Mouse (Mus musculus) embryonic facial prominence, embryonic 14.5 days (tissue): ENCODE measurements around the gene Tmcc2. TPM values are rescaled to one million over a fixed set of nuclear protein-coding genes. Genes with fewer than 3 reads are reported as not detected.
"Not testable (repeated sequence)": the region's sequence is repeated elsewhere in the genome, so short reads cannot be mapped to it uniquely, and the experiment has no call there.

Experiments used
- ATAC-seq: fragments of 200-750 bp; cut with Nextera tagmentation; 2 replicates; pipeline ENCODE4 v1.8.0; 2017; ENCODE audit warnings: low read depth, moderate number of reproducible peaks, moderate TSS enrichment
- DNase-seq: peaks from one replicate; pipeline ENCODE4 v3.0.0-alpha.2; 2015; ENCODE audit warnings: low spot score
- H3K27ac ChIP-seq: fragments of 300-500 bp; sonication (generic); replicated peaks from 2 replicates; pipeline ENCODE4 v1.5.1; 2014; ENCODE audit warnings: low read depth, mild to moderate bottlenecking, low read length, moderate library complexity
- H3K27me3 ChIP-seq: fragments of 300-500 bp; sonication (generic); replicated peaks from 2 replicates; pipeline ENCODE4 v1.6.1; 2014; ENCODE audit warnings: low read length; ENCODE audit not compliant: control insufficient read depth, insufficient read depth
- H3K36me3 ChIP-seq: fragments of 300-500 bp; sonication (generic); 2 replicates; pipeline ENCODE4 v1.6.1; 2014; ENCODE audit warnings: low read length, mixed read lengths; ENCODE audit not compliant: control insufficient read depth, insufficient read depth
- H3K4me1 ChIP-seq: fragments of 300-500 bp; sonication (generic); 2 replicates; pipeline ENCODE4 v1.6.1; 2014; ENCODE audit warnings: antibody characterized with exemption, low read length; ENCODE audit not compliant: control insufficient read depth, insufficient read depth
- H3K4me2 ChIP-seq: fragments of 300-500 bp; sonication (generic); 2 replicates; pipeline ENCODE4 v1.6.1; 2014; ENCODE audit warnings: low read depth, mild to moderate bottlenecking, low read length, moderate library complexity, mixed read lengths
- H3K4me3 ChIP-seq: fragments of 300-500 bp; sonication (generic); 2 replicates; pipeline ENCODE4 v1.5.1; 2014; ENCODE audit warnings: low read depth, mild to moderate bottlenecking, low read length
- H3K9ac ChIP-seq: fragments of 300-500 bp; sonication (generic); 2 replicates; pipeline ENCODE4 v1.6.1; 2014; ENCODE audit warnings: low read depth, mild to moderate bottlenecking, low read length, moderate library complexity, mixed read lengths
- H3K9me3 ChIP-seq: fragments of 300-500 bp; sonication (generic); 2 replicates; pipeline ENCODE4 v1.6.1; 2016; ENCODE audit warnings: low read length; ENCODE audit not compliant: control insufficient read depth
- WGBS: fragments of 180-500 bp; shearing (Covaris S2); extraction: QIAGEN DNeasy Blood & Tissue Kit; methylation state at CpG from one replicate; pipeline ENCODE4 v1.1.7; 2014; 5-methylcytosine and 5-hydroxymethylcytosine counted together
- polyA plus RNA-seq: library from polyadenylated mRNA; unstranded; fragments of >200 nt; fragmentation: Nextera tagmentation; extraction: Ambion mirVana; gene quantifications from 2 replicates; pipeline ENCODE4 v1.2.1, GENCODE M21; 2014

Tmcc2 gene
- polyA plus RNA-seq, 1 experiment from 2014 or later: 10.2 TPM

DNA sequence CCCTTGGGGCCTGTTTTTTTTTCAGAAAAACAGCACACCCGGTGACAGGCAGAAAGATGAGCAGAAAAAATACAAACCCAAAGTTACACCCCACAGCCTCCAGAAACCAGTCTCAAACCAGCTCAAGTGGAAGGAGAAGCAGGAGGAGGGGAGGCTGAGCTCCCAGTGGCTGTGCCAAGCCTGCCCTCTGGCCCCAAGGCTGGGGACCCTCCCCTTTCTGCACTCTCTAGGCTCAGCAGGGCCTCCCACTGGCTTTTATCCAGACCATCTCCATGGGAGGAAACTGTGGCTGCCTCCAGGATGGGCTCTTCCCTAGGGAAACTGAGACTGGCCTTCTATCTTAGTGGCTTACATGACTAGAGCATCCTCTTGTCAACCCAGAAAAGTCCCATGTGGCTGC lies 34.2 kb downstream of the Tmcc2 start:
- Histone ChIP-seq H3K36me3 (peaks cover 49% of the 10 kb centered on the region), H3K4me2 (no peak overlapping the region), H3K9me3 (no peaks in the 10 kb centered on the region), H3K9ac (no peak overlapping the region), H3K4me3 (no peak overlapping the region), H3K27ac (peak overlapping the region; percentile 62; the same call in 1 of the 2 replicates), H3K27me3 (no peaks in the 10 kb centered on the region), H3K4me1 (no peaks in the 10 kb centered on the region)
- no peak for DNase-seq
- no peak for ATAC-seq
- WGBS: 20% methylated on average over 1 of the region's 1 CpGs

DNA sequence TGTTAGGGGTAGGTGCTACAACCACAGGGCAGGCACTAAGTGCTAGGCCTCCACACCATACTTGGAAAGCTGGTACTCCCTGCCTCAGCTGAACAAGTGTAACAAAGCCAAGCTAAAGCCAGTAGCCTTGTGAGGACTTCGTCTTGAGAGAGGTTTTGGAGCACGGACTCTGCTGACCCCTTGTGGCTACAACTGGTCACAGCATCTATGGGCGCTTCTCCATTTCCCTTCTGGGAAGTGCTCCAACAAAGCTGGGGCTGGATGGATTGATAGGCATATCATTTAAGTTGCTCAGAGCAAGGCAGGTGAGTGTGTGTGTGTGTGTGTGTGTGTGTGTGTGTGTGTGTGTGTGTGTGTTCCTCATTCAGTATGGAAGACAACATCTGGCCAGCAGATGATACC lies 35.2 kb downstream of the Tmcc2 start:
- Histone ChIP-seq H3K4me2 (no peak overlapping the region), H3K4me3 (no peak overlapping the region), H3K36me3 (peaks cover 42% of the 10 kb centered on the region), H3K9me3 (0 out of 2 replicates have a peak, but pooled peaks cover 4% of the 10 kb centered on the region), H3K27ac (no peak overlapping the region), H3K27me3 (no peaks in the 10 kb centered on the region), H3K9ac (no peak overlapping the region), H3K4me1 (no peaks in the 10 kb centered on the region)
- ATAC-seq (peak; percentile 68), DNase-seq (peak; percentile 93)
- 0% methylated on average over 3 of the region's 3 CpGs for WGBS

GRCm38 (mm10) chr1:132355162-132355601 lies 35.9 kb downstream of the Tmcc2 start:
- no peak overlapping the region for H3K27ac ChIP-seq
- no peaks in the 10 kb centered on the region for H3K27me3 ChIP-seq
- H3K9ac ChIP-seq: no peak overlapping the region
- peaks cover 35% of the 10 kb centered on the region for H3K36me3 ChIP-seq
- 43% methylated on average over 4 of the region's 6 CpGs for WGBS
- no peak for ATAC-seq
- H3K4me2 ChIP-seq: no peak overlapping the region
- H3K4me1 ChIP-seq: no peaks in the 10 kb centered on the region
- DNase-seq: no peak
- H3K4me3 ChIP-seq: no peak overlapping the region
- 0 out of 2 replicates have a peak, but pooled peaks cover 6% of the 10 kb centered on the region for H3K9me3 ChIP-seq

DNA sequence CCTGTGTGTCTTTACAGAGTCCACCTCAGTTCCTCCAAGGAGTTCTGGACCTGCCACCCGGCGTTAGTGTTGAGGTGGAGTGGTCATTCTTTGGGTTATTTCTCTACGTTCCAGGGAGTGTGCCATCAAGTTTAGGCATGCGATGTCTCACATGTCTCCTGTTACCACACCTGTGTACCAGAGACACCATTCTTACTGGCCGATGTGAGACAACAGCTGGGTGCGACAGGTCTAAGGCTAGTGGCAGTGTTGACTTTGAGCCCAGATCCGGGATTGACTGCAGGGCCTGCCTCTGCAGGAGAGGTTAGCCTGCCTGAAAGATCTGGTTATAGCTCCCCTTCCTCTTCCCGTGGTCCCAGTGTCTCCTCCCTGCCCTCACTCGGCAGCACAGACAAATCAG lies 36.8 kb downstream of the Tmcc2 start:
- H3K27ac ChIP-seq: no peak overlapping the region
- H3K4me3 ChIP-seq: no peak overlapping the region
- 0 out of 2 replicates have a peak, but pooled peaks cover 6% of the 10 kb centered on the region for H3K9me3 ChIP-seq
- H3K27me3 ChIP-seq: no peaks in the 10 kb centered on the region
- no peak for ATAC-seq
- H3K9ac ChIP-seq: no peak overlapping the region
- H3K36me3 ChIP-seq: peaks cover 26% of the 10 kb centered on the region
- no peak for DNase-seq
- H3K4me2 ChIP-seq: no peak overlapping the region
- 66% methylated on average over 9 of the region's 9 CpGs for WGBS
- H3K4me1 ChIP-seq: no peaks in the 10 kb centered on the region

DNA sequence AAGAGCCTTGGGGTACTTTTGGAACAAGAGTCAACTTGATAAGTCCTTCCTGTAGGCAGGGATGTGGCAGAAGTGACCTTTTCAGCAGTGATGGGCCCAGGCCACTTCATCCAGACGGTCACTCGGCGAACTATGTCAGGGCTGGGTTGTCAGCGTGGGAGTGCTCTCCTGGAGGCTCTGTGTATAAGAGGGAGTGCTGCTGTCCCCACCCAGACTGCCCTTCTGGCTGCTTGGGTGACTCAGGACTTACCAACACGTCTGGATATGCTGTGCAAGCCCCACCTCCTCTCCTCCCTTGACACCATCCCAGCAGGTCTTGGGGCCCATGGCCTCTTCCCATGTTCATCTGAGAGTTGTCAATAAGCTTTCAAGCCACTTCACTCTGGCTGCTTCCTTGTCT lies 37.7 kb downstream of the Tmcc2 start:
- Histone ChIP-seq H3K36me3 (peaks cover 18% of the 10 kb centered on the region), H3K9me3 (0 out of 2 replicates have a peak, but pooled peaks cover 6% of the 10 kb centered on the region), H3K4me2 (no peak overlapping the region), H3K9ac (no peak overlapping the region), H3K4me3 (no peak overlapping the region), H3K27ac (no peak overlapping the region), H3K4me1 (no peaks in the 10 kb centered on the region), H3K27me3 (no peaks in the 10 kb centered on the region)
- ATAC-seq (no peak), DNase-seq (no peak)
- WGBS: 66% methylated on average over 5 of the region's 5 CpGs

DNA sequence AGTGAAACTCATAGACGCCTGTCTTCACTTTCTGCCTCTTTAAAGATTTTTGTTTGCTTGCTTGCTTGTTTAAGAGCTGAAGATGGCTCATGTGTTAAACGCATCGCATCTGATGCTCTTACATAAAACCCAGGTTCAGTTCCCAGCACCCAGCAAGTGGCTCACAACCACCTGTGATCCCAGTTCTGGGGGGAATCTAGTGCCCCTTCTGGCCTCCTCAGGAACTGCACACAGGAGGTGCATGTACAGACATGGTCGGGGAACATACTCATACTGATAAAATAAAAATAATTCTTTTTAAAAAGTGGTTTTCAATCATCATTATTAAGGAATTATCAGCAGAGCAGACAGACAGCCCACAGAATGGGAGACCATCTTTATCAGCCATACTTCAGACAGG lies 40.0 kb downstream of the Tmcc2 start:
- no peak for DNase-seq
- H3K4me3 ChIP-seq: no peak overlapping the region
- no peak overlapping the region for H3K9ac ChIP-seq
- H3K36me3 ChIP-seq: no peaks in the 10 kb centered on the region
- H3K4me2 ChIP-seq: no peak overlapping the region
- WGBS: 92% methylated on average over 4 of the region's 4 CpGs
- H3K27me3 ChIP-seq: no peaks in the 10 kb centered on the region
- 0 out of 2 replicates have a peak, but pooled peaks cover 6% of the 10 kb centered on the region for H3K9me3 ChIP-seq
- ATAC-seq: no peak
- no peaks in the 10 kb centered on the region for H3K4me1 ChIP-seq
- H3K27ac ChIP-seq: no peak overlapping the region

DNA sequence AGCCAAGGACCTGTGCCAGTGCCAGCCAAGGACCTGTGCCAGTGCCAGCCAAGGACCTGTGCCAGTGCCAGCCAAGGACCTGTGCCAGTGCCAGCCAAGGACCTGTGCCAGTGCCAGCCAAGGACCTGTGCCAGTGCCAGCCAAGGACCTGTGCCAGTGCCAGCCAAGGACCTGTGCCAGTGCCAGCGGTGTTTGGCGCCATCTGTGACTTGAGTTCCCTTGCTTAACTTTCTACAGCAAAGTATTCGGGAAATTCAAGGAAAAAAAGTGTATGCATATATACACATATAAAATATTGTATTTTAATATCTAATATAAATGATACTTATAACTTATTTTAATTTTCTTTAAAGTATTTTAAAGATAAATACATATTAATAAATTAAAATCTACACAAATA lies 41.5 kb downstream of the Tmcc2 start:
- not testable (repeated sequence) for DNase-seq, H3K9me3 ChIP-seq, H3K4me2 ChIP-seq, H3K27ac ChIP-seq, ATAC-seq, H3K27me3 ChIP-seq, H3K9ac ChIP-seq, H3K36me3 ChIP-seq, H3K4me1 ChIP-seq, H3K4me3 ChIP-seq
- 96% methylated on average over 3 of the region's 3 CpGs for WGBS

DNA sequence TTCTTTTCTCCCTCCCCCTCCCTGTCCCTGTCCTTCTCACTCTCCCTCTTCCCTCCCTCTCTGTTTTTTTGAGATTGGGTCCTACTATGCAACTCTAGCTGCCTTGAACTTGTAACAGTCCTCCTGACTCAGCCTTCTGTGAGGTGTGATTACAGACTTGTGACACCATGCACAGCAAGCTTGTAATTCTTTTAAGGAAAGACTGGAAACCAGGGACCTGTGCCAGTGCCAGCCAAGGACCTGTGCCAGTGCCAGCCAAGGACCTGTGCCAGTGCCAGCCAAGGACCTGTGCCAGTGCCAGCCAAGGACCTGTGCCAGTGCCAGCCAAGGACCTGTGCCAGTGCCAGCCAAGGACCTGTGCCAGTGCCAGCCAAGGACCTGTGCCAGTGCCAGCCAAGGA lies 42.0 kb downstream of the Tmcc2 start:
- H3K36me3 ChIP-seq, ATAC-seq, H3K4me2 ChIP-seq, H3K27ac ChIP-seq, H3K4me3 ChIP-seq, H3K9me3 ChIP-seq, H3K27me3 ChIP-seq, H3K4me1 ChIP-seq, DNase-seq, H3K9ac ChIP-seq: not testable (repeated sequence)

GRCm38 (mm10) chr1:132348401-132348800 lies 42.7 kb downstream of the Tmcc2 start:
- WGBS: 82% methylated on average over 5 of the region's 5 CpGs

More at GRCm38 (mm10) chr1:132348401-132348800, 42.7 kb downstream of the Tmcc2 start:
- no peaks in the 10 kb centered on the region for H3K36me3 ChIP-seq
- H3K27me3 ChIP-seq: no peaks in the 10 kb centered on the region
- no peak overlapping the region for H3K4me3 ChIP-seq
- ATAC-seq: no peak
- no peak overlapping the region for H3K4me2 ChIP-seq
- H3K4me1 ChIP-seq: no peaks in the 10 kb centered on the region
- no peak overlapping the region for H3K27ac ChIP-seq
- DNase-seq: no peak
- H3K9me3 ChIP-seq: 0 out of 2 replicates have a peak, but pooled peaks cover 6% of the 10 kb centered on the region
- H3K9ac ChIP-seq: no peak overlapping the region
